Mouse (Mus musculus) spleen, adult 2 months (tissue): ENCODE data around the gene Tmprss6.

Experiments
- CTCF ChIP-seq: fragments of 200-500 bp; IDR thresholded peaks from 2 replicates; pipeline ENCODE4 v1.5.1; 2011; ENCODE audit warnings: mild to moderate bottlenecking, inconsistent platforms; ENCODE audit not compliant: insufficient read depth, insufficient read length, insufficient replicate concordance; ENCODE audit errors: extremely low read depth
- POLR2A ChIP-seq: fragments of 200-500 bp; IDR thresholded peaks from 2 replicates; pipeline ENCODE4 v1.6.1; 2011; ENCODE audit warnings: low read depth, low read length, inconsistent platforms

GRCm38 (mm10) chr15:78424507-78424906 lies 43.9 kb downstream of the Tmprss6 start:
- no peak for TF ChIP-seq CTCF
- no peak for TF ChIP-seq POLR2A
